Mouse (Mus musculus) cerebellum, adult 2 months (tissue): Measurements from ENCODE around the gene Sgcd.

Experiments used
- CTCF ChIP-seq: fragments of 200-500 bp; IDR thresholded peaks from 2 replicates; pipeline ENCODE4 v1.5.1; 2011; ENCODE audit warnings: low read depth, mild to moderate bottlenecking, control low read depth, low read length, moderate library complexity, borderline replicate concordance; ENCODE audit not compliant: insufficient read depth
- POLR2A ChIP-seq: fragments of 200-500 bp; IDR thresholded peaks from 2 replicates; pipeline ENCODE4 v1.6.1; 2011; ENCODE audit warnings: low read length, control low read depth, borderline replicate concordance; ENCODE audit not compliant: insufficient read depth

GRCm38 (mm10) chr11:47810307-47810706 is 178.5 kb downstream of the Sgcd start:
- TF ChIP-seq CTCF (no peak), POLR2A (no peak)
